Mouse (Mus musculus) small intestine, adult 10 weeks (tissue): ENCODE data around the gene Aars. TPM values are rescaled to one million over a fixed set of nuclear protein-coding genes. Genes with fewer than 3 reads are reported as not detected.

ENCODE experiments used
- polyA plus RNA-seq: library from polyadenylated mRNA; stranded (reverse); fragments of 350-450 nt; fragmentation: Illumina TruSeq; extraction: RNeasy Lipid Tissue Mini Kit (QIAGEN cat#74804); gene quantifications from one replicate; pipeline ENCODE4 v1.2.3, GENCODE M21; 2014; ENCODE audit warnings: low replicate concordance

Gene Aars
- 3.2 TPM for polyA plus RNA-seq

DNA sequence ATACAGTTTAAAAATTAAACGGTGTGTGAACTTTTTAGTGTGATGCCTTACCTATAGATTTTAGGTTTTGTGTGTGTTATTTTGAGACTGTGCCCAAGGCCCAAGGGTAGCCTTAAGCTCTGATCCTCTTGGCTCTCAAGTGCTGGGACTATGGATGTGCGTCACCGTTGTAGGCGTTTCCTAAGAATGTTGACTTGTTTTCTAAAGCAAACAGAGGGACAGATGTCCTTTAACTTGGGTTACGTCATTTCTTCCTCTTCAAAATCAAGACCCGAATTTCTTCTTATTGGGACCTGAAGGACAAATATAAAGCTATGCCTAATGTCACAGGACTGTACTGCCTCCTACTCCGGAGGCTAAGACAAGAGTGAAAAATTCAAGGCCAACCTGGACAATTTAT is at the start of gene Aars:
Aars (plus strand) TSS at position 229 of the 400 bp plus-strand sequence.

GRCm38 (mm10) chr8:110997547-110998531 is 35.1 kb upstream of the Aars start, which contains the start of gene Ddx19a:
Gene Ddx19a, minus strand, starts transcription at chr8:110997800.

DNA sequence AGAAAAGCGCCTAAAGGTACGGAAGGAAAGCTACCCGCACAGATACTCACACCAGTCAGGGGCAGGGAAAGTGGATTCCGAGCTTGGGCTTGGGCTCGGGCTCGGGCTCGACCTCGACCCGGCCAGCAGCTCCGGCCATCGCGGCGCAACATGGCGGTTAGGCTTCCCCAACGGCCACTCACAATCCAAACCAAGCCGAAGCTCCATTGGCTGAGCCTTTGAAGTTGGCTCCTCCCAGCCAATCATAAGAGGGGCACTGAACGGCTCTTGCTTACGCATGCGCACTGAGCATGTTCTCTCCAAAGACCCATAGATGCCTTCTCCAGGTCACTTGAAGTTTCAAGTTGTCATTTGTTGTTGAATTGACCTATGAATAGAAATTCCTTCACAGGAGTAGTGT is 1.4 kb upstream of the Aars start, which contains the start of gene Ddx19b:
Ddx19b (minus strand) TSS at position 180 of the 400 bp plus-strand sequence.

DNA sequence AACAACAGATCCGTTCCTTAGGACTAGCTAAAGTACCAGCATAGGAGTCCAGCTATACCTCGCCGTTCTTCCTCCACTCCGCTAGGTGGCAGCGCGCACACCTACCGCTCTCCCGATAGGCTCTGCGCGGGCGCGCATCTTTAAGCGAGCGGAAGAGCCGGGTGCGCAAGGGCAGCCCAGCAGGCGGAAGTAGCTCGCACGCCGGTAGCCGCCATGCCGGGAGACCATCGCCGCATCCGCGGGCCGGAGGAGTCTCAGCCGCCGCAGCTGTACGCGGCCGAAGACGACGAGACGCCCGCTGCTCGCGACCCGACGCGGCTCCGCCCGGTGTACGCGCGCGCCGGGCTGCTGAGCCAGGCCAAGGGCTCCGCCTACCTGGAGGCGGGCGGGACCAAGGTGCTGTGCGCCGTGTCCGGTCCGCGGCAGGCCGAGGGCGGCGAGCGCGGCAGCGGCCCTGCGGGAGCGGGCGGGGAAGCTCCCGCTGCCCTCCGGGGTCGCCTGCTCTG is 23.3 kb downstream of the Aars start, which contains the start of gene Exosc6:
Exosc6 (plus strand) TSS at position 182 of the 506 bp plus-strand sequence.

DNA sequence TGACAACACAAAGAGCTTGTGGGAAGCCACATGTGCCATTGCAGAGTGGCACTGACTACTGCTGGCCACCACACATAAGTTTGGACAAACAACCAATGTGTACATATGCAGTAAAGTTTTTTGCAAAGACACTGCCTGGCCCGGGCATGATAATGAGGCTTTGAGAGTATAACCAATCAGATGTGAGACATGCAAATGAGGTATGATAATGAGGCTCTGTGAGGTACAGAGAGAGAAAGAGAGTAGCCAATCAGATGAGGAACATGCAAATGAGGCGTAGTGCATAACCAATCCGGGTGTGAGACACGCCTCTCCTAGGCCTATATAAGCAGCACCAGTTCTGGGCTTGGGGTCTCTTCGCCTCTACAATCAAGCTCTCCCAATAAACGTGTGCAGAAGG is 59.4 kb downstream of the Aars start, which contains the start of gene Clec18a:
Clec18a (minus strand) TSS at position 101 of the 400 bp plus-strand sequence.

GRCm38 (mm10) chr8:111093865-111094718 is 61.1 kb downstream of the Aars start, which contains the start of gene Pdpr:
Gene Pdpr, plus strand, starts transcription at chr8:111094630.

Other genes starting within 250 kb of the Aars start
- 0.30 TPM for gene Il34, start 227.2 kb upstream of the Aars start, polyA plus RNA-seq
- 7.0 TPM for gene Cog4, start 186.5 kb upstream of the Aars start, polyA plus RNA-seq
- gene Sf3b3, start 186.4 kb upstream of the Aars start, polyA plus RNA-seq: 14.6 TPM
- gene Fuk, start 130.7 kb upstream of the Aars start, polyA plus RNA-seq: 2.1 TPM
- 1.3 TPM for gene St3gal2, start 113.2 kb upstream of the Aars start, polyA plus RNA-seq
- gene Ddx19a, start 35.3 kb upstream of the Aars start, polyA plus RNA-seq: 9.3 TPM
- 8.7 TPM for gene Ddx19b, start 1.4 kb upstream of the Aars start, polyA plus RNA-seq
- gene Exosc6, start 23.2 kb downstream of the Aars start, polyA plus RNA-seq: 3.2 TPM
- gene Clec18a, start 59.3 kb downstream of the Aars start, polyA plus RNA-seq: not detected
- gene Pdpr, start 61.5 kb downstream of the Aars start, polyA plus RNA-seq: 13.8 TPM
- 21.5 TPM for gene Glg1, start 226.1 kb downstream of the Aars start, polyA plus RNA-seq